Mouse (Mus musculus) skeletal muscle tissue, adult 2 months (tissue): ENCODE results near the gene Ahsa1.
"Not testable (repeated sequence)": the region's sequence is repeated elsewhere in the genome, so short reads cannot be mapped to it uniquely, and the experiment has no call there.

Experiments used
- DNase-seq: peaks from one replicate; pipeline ENCODE4 v3.0.0-alpha.2; 2012; ENCODE audit warnings: low read depth, low spot score

The Ahsa1 gene

DNA sequence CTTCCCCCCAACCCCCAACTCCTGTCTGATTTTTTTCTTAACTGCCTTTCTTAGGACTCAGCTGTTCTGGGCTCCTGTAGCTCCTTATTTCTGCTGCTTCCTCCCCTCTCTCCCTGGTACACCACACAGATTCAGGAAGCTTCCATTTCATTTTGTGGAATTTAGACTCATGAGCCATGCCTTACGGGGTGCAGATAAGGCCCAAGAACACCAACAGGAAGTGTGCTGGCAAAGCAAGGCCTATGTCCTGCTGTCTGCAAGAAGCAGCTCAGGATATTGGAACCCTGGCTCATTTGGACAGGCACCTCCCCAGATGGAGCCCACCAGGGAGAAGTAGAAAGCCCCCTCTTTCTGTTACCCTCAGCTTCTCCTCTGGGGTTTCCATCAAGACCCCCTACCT is 15.5 kb downstream of the Ahsa1 start:
- DNase-seq, result no peak

GRCm38 (mm10) chr12:87282743-87283142 is 16.5 kb downstream of the Ahsa1 start:
- no peak for DNase-seq

DNA sequence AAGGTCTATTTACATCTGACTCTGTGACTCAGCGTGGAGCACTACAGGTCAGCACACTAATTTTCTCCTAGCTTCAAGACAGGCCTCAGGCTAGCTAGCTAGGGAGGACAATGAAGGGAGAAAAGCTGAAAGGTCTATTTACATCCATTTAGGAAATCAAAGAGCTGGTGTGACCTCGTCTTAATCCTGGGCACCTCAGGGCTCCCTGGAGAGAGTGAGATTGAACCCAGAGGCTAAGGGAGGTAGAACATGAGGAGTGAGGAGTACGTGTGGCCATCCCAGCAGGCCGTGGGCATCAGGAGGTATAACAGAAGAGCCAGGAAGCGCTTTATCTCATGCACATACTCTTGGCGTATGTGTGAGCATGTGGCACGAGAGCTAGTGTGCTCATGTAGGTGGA is 17.4 kb downstream of the Ahsa1 start:
- DNase-seq, result no peak

GRCm38 (mm10) chr12:87284268-87284667 is 18.0 kb downstream of the Ahsa1 start:
- no peak for DNase-seq

- no peak for DNase-seq
Measured at GRCm38 (mm10) chr12:87284726-87285125, 18.4 kb downstream of the Ahsa1 start.

DNA sequence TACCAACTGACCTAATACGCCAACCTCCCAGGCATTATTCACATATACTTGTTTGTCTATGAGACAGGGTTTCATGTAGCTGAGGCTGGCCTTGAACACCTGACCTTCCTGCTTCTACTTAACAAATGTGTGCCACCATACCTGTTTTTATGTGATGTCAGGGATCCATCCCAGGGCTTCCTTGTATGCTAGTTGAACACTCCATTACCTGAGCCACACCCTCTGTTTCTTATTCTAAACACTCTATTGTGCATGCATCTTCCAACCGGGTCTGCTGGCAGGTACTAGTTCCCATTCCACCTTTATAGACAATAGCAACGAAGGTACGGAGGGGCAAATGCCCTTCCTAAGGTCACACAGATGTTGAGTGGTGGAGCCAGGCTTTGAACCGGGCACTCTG is 22.8 kb downstream of the Ahsa1 start:
- no peak for DNase-seq

DNA sequence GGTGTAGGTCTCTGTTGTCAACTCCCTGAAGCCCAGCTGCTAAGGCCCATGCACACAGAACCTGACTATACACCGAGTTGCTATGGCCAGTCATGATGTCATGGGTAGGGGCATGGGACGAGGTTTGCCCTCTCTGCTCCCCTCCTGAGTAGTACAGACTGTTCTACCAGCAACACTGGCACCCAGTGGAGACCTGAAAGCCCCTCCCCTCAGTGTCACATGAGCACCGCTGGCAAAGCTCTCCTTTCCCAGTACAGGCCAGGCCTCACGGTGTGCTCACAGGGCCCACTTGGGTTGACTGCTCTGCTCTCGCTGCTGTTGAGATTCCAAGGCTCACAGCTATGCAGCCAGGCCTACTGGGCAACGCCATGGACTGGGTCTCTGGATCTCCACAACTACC is 27.7 kb downstream of the Ahsa1 start:
- no peak for DNase-seq

- no peak for DNase-seq
Measured at GRCm38 (mm10) chr12:87299037-87299656, 32.9 kb downstream of the Ahsa1 start.

- no peak for DNase-seq
Measured at GRCm38 (mm10) chr12:87299657-87300440, 33.6 kb downstream of the Ahsa1 start, which contains the start of gene Ism2. Ism2 (minus strand) TSS chr12:87299705.

DNA sequence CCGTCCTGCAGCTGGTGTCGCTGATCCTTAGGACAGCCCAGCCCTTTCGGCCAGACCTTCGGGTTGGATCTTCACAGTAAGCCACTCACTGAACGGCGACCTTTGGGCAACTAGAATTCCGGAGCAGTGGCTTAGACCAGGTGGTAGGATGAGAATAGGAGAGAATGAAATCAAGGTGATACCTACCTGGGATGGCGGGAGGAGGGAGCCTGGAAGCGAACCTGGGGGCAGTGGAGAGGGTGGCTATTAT is 34.1 kb downstream of the Ahsa1 start:
- no peak for DNase-seq

GRCm38 (mm10) chr12:87301189-87301588 is 34.9 kb downstream of the Ahsa1 start:
- DNase-seq, result no peak

- DNase-seq, result no peak
Measured at GRCm38 (mm10) chr12:87305767-87306583, 39.7 kb downstream of the Ahsa1 start.

GRCm38 (mm10) chr12:87306584-87306844 is 40.2 kb downstream of the Ahsa1 start:
- not testable (repeated sequence) for DNase-seq

- no peak for DNase-seq
Measured at GRCm38 (mm10) chr12:87313098-87313497, 46.8 kb downstream of the Ahsa1 start.

- no peak for DNase-seq
Measured at GRCm38 (mm10) chr12:87317951-87318350, 51.7 kb downstream of the Ahsa1 start.

- no peak for DNase-seq
Measured at GRCm38 (mm10) chr12:87319229-87319628, 53.0 kb downstream of the Ahsa1 start.
